Mouse (Mus musculus): ENCODE measurements at regions not wholly inside any gene's neighbourhood (a gene's known extent, or its start where the extent isn't known, plus 50 kb on each side); places are given as distances from the start of the nearest gene placed in this dataset.

DNA sequence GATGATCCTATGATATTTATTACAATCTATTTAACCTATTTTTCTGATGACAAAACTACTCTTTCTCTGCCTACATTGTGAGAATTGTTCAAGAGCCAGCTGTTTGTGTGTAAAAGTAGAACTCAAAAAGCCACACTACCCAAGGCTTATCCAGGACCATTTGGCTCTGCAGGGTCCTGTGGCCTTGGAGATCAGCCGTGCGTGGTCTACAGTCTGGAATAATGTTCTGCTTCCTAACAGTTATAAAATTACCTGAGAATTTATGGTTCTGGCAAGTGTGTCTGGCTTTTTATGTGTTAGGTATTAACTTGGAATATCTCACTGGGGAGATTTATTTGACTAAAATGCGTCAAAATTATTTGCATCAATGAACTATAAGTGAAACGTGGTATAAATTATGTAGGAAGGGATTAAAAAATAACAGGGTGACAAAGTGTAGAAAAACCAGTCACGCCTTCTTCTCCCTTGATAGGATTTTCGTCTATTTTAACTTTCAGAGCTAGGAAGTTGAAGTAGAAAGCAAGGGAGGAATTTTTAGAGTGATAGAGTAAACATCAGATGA is 1789.0 kb upstream of the Gm7489 start:
- DNase-seq (ENCODE audit: low read depth), result no peak

DNA sequence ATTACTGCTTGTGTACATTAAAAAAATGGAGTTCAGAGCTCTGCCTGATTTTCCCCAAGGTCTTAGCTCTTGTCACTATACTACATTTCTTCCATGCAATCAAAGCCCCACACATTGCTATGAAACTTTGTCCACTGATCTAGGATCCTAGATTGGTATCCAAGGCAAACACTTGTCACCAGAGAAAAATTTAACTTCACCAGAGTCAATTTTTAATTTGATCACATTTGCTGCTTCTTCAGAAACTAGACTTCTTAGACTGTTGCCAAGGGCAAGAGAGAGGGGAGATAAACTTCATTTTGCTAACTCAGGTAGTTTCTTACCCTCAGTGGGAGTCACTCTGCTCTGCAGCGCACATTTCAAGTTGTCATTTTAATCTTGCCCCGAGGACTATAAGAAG is 1775.9 kb upstream of the Gm7489 start:
- no peak for DNase-seq (ENCODE audit: low read depth)

DNA sequence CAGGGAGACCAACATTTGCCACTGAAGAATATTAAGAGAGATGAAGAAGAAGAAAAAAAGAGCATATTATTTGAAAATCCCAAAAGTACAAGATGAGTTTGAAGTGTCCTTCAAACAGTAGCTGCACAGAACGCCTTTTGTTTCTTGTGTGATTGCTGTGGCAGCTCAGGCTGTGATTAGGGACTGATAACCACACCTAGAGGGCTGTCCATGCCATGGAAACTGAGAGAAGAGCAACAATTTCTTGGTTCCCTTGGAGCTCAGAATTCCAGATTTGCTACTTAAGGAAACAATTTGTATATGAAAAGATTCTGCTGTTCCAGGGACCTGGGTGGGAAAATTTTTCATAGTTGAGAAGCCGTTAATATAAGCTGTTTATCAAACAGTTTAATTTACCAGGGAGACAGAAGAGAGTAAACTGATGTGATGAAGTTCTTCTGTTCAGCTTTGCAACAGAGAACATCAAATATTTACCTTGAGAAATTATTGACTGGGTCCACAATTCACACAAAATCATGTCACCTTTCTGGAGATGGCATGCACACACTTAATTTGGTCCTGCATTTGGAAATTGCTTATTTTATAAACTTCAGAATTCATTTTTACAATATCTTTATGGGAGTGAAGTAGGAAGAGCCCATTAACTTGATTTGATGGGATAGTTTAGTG is 1770.2 kb upstream of the Gm7489 start:
- no peak for DNase-seq (ENCODE audit: low read depth)

DNA sequence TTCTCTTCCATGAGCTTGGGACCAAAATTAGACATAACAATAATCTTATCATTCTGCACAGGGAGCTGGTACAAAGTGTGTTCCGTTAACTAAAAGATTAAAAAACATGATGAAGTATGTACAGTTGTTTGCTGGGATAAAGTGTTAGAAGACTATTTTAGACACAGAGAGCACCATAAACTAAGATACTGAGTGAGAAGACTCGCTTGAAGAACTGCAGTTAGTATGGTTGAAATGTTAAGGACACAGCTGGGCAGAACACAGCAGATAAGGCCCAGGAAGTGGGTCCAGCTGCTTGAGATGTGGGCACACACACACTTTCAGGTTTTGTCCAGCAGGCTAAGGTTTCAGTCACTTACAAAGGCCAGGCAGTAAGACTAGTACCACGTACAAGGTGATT is 1748.0 kb upstream of the Gm7489 start:
- no peak for DNase-seq (ENCODE audit: low read depth)

DNA sequence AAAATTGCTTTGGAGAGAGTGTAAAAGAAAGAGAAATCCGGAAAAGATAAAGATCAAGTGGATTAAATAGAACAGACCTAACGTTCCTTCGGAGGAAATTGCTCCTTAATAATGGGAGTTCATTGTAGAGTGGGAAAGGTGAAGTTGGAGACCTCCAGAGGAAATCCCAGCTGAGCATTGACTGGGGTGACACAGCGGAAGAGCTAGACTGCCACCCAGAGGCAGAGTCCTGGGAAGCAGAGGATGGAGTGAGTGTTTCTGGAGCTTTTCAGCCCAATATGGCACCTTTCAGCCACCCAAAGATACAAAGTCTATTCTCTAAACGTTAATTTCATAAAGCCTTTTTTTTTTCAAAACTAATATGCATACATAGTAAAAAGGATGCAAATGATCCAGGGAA is 1731.3 kb upstream of the Gm7489 start:
- no peak for DNase-seq (ENCODE audit: low read depth)

DNA sequence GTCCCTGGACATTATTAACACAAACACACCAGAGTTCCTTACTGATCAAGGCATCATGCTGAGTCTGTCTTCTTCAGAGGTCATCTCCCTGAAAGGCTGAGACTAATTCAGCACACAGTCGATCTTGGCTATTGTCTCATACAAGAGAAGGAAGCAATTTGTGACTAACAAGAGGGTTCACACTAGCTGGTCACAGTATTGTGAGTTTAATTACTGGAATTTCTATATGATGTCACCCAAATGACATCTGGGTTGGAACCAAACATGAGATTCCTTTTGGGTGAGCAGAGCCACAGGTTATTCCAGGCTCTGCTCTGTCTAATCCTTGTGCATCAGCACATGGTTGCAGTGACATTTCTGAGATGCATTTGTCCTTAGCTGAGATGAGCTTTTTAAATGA is 1728.9 kb upstream of the Gm7489 start:
- DNase-seq (ENCODE audit: low read depth), result no peak

DNA sequence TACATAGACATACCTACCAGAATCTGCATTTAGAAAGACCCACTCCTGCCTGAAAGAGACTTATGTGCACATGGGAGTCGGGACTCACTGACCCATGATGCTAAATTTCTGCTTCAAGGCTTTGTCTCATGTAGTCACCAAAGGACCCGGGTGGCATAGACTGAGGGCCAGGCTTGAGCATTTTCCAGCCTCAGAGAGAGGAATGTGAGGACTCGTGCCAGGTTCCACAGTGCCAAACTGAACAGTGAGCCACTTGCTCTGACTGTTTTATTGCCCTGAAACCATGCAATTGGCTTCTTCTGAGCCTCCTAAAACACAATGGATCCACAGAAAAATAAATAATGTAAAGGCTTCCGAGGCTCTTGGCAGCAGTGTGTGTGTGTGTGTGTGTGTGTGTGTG is 1727.9 kb upstream of the Gm7489 start:
- no peak for DNase-seq (ENCODE audit: low read depth)

DNA sequence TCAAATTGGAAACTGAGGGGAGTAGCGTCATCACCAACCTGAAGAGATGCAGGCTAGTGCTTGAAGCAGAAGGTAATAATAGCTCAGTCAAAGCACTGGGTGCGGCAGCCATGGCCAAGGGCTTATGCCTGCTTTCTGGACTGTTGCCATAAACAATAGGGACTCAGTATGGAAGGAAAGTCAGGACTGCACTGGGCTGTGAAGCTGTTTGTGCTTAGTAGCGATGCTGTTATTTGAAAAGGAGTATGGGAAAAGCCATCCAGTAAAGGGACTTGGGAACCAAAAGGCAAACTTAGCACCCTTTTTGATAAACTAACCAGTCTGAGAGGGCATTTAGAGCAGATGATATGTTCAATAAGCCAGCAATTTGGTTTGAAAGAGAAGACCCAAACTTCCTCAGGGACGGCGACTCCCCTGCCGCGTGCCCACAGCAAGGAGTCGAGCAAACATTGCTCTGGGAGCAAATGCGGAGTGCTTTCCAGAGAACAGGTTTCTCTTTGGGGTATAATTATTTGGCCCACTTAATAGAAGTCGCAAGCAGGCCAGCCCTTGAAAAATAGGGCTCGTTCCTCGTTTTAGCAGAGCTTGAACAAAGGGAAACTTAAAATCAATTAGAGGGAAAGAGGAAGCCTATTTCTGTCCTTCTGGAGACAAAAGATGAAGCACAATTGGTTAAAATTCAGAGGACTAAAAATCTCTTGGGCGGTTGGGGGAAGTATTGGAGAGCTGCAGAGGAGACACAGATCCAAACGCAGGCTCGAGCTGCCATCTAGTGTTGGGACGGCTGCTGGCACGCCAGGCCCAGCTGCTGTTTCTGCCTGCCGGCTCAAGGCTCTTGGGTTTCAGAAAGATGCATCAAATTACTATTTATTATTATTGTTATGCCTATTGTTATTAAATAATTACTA is 1724.3 kb upstream of the Gm7489 start:
- DNase-seq (ENCODE audit: low read depth), result peak; percentile 24

DNA sequence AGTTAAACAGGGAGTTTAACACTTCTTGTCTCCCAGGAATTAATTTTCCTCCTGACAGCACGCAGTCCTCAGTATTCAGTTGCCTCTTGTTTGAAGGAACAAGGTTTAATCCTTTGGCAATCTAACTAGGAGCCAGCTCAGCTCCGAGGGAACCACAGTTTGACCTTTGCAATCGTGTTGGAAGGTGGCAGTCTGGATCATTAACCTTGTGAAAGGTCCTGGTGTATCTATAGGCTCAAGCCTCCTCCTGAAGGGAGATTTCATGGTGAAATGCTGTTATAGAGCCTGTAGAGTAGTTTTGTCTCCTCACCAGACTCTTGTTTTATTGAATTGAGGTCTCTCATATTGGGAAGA is 1723.6 kb upstream of the Gm7489 start:
- DNase-seq (ENCODE audit: low read depth), result no peak

DNA sequence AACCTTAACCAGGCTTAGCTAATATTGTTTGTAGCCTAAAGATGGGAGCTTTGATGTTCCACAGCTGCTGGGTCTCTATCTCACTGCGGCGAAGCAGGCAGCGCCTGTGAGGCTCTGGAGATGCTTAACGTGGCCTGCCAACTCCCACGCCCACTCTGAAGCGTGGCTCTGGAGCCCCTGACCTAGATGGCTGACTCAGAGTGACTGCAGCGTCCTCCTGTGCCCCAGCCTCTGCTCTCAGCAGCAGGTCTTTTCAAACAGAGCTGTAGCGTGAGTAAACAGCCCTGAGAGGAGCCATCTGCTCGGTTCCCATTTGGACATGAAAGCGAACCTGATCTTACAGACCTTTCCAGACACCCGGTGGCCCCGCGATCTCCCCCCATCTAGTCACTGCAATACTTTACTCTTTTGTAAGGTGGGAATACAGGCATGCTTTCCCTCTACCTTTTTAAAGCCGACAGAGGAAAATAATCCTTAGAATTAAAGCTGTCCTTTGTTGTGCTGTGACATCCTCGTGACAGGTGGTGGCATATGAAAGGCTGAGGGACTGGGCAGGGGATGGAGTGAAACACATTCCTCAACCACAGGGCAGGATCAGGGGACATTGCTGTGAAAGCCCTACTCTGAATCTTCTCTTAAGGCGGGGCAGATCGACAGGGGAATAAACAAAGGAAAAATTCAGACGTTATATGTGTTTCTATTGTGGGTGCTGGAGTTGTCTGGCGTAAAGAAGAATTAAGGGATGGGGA is 1723.0 kb upstream of the Gm7489 start:
- no peak for DNase-seq (ENCODE audit: low read depth)

DNA sequence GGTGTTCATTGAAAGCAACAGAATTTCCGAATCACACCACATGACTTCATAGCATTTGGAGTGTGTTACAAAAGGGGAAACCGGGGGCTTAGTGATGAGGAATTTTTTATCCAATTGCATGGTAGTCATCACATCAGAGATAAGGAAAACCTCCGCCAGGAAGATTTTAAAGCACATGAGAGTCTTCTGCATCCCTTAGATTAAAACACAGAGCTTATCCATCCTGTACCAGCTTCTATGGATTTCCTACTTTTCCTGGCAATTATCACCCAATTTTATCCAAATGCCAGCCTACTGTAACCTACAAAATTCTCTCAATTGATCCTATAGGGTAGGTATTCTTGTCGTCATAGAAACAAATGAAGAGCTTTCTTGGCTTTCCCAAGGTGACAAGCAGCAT is 1718.6 kb upstream of the Gm7489 start:
- DNase-seq (ENCODE audit: low read depth), result no peak

DNA sequence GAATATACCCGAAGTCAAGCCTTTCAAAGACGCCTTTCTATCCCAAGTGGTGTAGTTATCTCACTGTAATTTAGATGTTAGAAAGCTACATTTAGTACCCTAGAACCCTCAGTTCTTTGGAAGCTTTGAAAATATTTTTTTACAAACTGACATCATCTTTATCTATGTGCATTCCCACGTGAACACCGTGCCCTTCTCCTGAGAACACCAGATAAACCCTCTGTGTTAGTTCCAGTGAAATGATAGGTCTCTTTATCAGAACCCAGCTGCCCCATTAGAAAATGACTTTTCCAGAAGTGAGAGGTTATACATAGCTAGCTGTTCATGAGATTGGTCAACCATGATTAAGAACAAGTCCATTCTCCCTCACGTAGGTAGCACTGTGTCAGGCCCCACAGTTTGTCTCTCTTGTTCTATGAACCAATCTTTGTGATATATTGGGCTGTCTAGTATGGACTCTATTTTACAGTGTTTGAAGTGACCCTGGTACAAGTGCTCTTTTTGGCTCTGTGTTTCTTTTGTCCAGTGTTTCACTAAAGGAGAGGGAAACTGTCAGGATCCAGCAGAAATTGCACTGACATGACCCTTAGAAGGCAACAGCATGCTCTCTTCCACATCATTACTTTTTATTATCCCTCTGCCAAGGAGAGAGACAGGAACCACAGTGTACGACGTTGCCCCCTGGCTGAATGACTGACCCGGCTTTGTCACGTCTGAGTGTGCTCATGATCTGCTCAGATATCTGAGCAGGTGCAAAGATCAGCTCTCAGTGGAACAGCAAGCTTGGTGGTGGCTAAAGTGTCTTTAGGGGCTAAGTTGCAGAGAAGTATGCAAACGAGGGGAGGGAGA is 1717.9 kb upstream of the Gm7489 start:
- DNase-seq (ENCODE audit: low read depth), result no peak

DNA sequence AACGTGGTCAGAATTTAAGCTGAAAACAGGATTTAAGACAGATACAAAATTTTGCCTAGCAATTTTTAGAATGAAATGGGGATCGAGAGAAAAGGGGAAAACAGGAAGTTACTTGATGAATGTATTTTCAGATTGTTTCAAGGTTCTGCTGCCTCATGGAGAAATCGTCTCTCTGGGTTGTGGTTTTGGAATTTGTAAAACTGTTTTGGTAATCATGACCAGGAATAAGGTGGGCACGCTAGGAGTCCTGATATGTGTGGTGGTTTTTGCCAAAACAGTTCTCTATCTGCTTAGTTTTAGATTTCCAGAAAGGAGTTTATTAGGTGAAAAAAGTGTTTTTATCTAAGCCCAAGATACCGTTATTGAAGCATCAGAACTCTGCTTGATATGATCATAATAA is 1716.9 kb upstream of the Gm7489 start:
- DNase-seq (ENCODE audit: low read depth), result no peak

DNA sequence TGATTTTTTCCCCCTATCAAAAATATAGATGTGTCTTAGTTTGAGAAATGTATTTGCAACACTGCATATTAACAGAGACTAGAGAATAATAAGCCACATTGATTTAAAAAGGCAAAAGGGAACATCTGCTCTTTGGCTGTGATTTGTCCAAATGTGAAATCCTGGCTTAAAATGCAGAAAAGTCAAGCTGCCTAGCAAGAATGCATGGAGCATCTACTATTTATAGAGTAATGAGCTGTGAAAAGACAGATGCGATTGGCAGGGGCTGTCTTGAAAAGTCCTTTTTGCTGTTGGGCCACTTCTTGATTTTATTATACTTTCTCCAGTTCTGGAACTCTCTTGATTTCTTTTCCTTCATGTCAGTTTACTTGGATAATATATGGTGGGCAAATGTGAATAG is 1707.8 kb upstream of the Gm7489 start:
- no peak for DNase-seq (ENCODE audit: low read depth)

DNA sequence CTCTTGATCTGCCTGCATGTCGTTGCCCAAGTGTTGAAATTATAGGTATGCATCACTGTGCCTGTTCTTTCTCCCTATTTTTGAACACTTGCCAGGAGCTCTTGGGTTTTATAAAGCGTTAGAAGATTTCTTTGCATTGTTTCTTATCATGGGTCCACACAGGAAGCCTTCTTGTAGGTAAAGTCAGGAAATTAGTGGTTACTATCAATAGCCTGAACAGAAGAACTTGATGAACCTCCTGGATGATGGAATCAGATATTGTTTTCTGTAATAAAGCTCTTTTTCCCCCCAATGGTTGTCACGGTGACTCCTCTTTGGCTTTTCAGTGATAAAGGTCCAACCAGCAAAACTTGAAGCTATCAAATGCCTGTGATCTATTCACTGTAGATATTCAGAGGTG is 1706.0 kb upstream of the Gm7489 start:
- no peak for DNase-seq (ENCODE audit: low read depth)

DNA sequence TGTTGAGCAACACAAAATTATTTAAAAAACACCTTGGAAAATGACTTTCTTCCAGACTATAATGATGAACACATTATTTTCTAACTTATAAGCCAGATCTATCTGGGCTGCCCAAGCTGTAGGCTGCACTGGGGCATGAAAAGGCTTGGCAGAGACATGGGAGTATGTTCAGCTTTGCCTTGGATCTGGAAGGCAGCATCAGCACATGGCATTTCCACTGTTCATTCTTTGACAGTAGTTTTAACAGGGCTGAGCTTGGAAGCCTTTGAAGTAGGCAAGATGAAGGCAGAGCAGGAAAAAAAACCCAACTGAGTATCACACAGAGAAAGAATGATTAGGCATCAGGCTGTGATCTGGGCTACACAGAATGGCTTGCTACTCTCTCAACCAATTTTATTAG is 1705.3 kb upstream of the Gm7489 start:
- DNase-seq (ENCODE audit: low read depth), result no peak

DNA sequence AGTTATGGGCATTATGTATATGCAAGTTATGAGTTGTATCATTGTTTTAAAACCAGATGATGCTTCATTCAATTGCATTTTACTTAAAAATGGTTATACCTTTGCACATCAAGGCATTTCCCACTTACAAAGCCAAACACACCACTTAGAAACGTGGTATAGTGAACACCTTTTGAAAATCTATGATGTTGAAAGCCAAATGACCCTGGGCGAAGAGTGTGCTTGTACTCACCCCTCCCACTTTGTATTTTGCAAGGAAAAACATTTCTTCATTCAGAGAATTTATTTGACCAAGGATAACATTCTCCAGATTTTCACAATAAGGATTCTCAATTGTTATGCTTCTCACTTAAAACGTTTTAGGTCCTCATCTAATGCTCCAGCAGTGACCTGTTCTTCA is 1693.5 kb upstream of the Gm7489 start:
- DNase-seq (ENCODE audit: low read depth), result no peak

DNA sequence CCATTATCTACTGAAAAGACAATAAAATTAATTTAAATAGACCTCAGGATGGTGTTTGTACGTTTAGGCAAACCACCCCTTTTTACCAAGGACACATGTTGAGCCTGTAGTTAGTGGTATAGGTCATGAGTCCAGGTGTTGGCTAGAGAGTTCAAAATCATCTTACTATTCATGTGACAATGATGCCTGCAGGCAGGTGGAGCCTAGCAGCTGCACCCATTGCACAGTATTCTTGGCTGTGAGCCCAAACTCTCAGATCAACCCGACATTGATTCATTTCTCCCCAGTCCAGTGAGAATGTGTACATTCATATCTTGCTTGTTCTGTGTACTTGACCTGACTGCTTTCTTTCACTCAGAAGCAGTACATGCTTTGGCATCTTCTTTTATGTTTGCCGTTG is 1677.4 kb upstream of the Gm7489 start:
- no peak for DNase-seq (ENCODE audit: low read depth)

DNA sequence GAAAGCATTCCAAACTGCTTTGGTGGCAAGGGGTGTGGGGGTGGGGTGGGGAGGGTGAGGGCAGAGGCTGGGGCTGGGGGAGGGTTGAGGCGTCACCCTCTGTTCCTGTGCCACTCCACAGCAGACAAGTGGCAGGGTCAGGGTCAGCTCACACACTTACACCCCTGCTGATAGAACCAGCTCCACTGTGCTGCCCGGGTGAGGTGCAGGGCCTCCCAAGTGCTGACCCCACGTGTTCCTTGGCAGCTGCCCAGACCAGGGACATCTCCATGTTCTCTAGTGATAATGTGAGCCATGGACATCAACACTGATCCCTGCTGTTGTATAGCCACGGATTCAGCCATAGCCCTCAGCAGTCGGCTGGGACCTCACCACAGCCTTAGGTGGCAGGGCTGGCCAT is 1652.3 kb upstream of the Gm7489 start:
- DNase-seq (ENCODE audit: low read depth), result no peak

DNA sequence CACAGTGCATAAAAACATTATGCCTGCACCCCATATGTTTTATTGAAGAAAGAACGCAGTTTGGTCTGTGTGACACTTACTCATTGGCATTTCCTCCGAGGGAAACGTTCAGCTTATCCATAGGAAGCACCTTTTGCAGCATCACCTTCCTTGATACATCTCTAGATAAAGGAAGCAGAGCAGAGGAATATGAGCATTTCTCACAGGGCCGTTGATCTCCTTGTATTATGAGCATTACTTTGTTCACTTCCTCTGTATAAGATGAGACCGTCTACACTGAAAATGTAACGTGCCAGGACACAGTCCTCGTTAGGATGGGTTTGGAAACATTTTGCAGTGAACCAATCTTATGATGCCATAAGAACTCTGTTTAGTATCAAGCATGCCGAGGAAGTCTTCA is 1648.5 kb upstream of the Gm7489 start:
- no peak for DNase-seq (ENCODE audit: low read depth)

DNA sequence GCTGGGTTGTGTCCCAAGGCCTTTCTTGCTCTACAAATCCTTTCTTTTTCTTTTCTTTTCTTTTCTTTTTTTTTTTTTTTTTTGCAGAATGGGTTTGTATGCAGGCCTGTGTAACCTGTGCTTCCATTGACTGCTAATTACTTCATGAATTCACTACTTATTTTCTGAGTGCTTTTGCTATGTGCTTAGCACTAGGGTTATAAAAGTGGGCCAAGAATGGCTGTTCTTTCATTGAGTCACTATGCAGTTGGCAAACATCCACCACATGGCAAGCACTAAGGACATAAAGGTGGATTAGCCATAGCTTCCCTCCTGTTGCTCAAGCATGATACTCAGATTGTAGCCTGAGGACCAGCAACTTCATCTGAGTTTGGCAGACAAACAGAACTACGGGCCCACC is 1641.8 kb upstream of the Gm7489 start:
- no peak for DNase-seq (ENCODE audit: low read depth)

All from naive thymus-derived CD4-positive, alpha-beta T cell, adult 2 months (primary cell).